Mouse (Mus musculus): Measurements from ENCODE around the gene Slc2a9. TPM values are rescaled to one million over a fixed set of nuclear protein-coding genes. Genes with fewer than 3 reads are reported as not detected.

Slc2a9 gene
- polyA plus RNA-seq (2015; fragmentation: Nextera tagmentation; extraction: Ambion mirVana), result 1.8 and 2.4 TPM in 2 replicates

GRCm38 (mm10) chr5:38502992-38503391 is at the start of gene Slc2a9:
Slc2a9 (minus strand) TSS chr5:38503143.
- Histone ChIP-seq H3K27me3 (ENCODE audit: insufficient read depth, low read length) (no peaks in the 10 kb centered on the region), H3K4me1 (ENCODE audit: insufficient read depth, low read length) (peaks cover 6% of the 10 kb centered on the region; the same call in 1 of the 2 replicates), H3K4me2 (replicated peaks; ENCODE audit: low read depth, low read length) (no peak within 1 kb of the TSS), H3K27ac (ENCODE audit: low read length) (no peak within 1 kb of the TSS), H3K4me3 (ENCODE audit: low read length) (no peak within 1 kb of the TSS), H3K9me3 (ENCODE audit: low read length) (no peaks in the 10 kb centered on the region), H3K9ac (replicated peaks; ENCODE audit: low read length) (no peak within 1 kb of the TSS), H3K36me3 (ENCODE audit: insufficient read depth, low read length) (no peaks in the 10 kb centered on the region)
- WGBS, result 87% methylated on average over 4 of the region's 4 CpGs
- no peak for ATAC-seq (ENCODE audit: low FRiP score, low TSS enrichment)

- H3K4me1 ChIP-seq (ENCODE audit: insufficient read depth, low read length), result peaks cover 19% of the 10 kb centered on the region; the same call in 1 of the 2 replicates
- H3K27me3 ChIP-seq (ENCODE audit: insufficient read depth, low read length), result no peaks in the 10 kb centered on the region
- WGBS, result 89% methylated on average over 3 of the region's 3 CpGs
- no peak overlapping the region for H3K4me3 ChIP-seq (ENCODE audit: low read length)
- no peak for ATAC-seq (ENCODE audit: low FRiP score, low TSS enrichment)
- H3K27ac ChIP-seq (ENCODE audit: low read length), result no peak overlapping the region
- H3K9me3 ChIP-seq (ENCODE audit: low read length), result no peaks in the 10 kb centered on the region
- H3K9ac ChIP-seq (replicated peaks; ENCODE audit: low read length), result no peak overlapping the region
- no peak overlapping the region for H3K4me2 ChIP-seq (replicated peaks; ENCODE audit: low read depth, low read length)
- peaks cover 72% of the 10 kb centered on the region for H3K36me3 ChIP-seq (ENCODE audit: insufficient read depth, low read length)
These were observed 49.7 kb upstream of the Slc2a9 start for GRCm38 (mm10) chr5:38552615-38553014.

- no peak overlapping the region for H3K4me2 ChIP-seq (replicated peaks; ENCODE audit: low read depth, low read length)
- WGBS, result 83% methylated on average over 1 of the region's 1 CpGs
- peak overlapping the region; percentile 71 for H3K27ac ChIP-seq (ENCODE audit: low read length)
- no peak for ATAC-seq (ENCODE audit: low FRiP score, low TSS enrichment)
- H3K4me3 ChIP-seq (ENCODE audit: low read length), result no peak overlapping the region
- peaks cover 19% of the 10 kb centered on the region; the same call in 1 of the 2 replicates for H3K4me1 ChIP-seq (ENCODE audit: insufficient read depth, low read length)
- H3K36me3 ChIP-seq (ENCODE audit: insufficient read depth, low read length), result peaks cover 77% of the 10 kb centered on the region
- H3K27me3 ChIP-seq (ENCODE audit: insufficient read depth, low read length), result no peaks in the 10 kb centered on the region
- H3K9me3 ChIP-seq (ENCODE audit: low read length), result no peaks in the 10 kb centered on the region
- no peak overlapping the region for H3K9ac ChIP-seq (replicated peaks; ENCODE audit: low read length)
These were observed 47.4 kb upstream of the Slc2a9 start for GRCm38 (mm10) chr5:38550221-38550768.

- Histone ChIP-seq H3K4me2 (replicated peaks; ENCODE audit: low read depth, low read length) (no peak overlapping the region), H3K27me3 (ENCODE audit: insufficient read depth, low read length) (no peaks in the 10 kb centered on the region), H3K9me3 (ENCODE audit: low read length) (no peaks in the 10 kb centered on the region), H3K4me1 (ENCODE audit: insufficient read depth, low read length) (peaks cover 19% of the 10 kb centered on the region; the same call in 1 of the 2 replicates), H3K4me3 (ENCODE audit: low read length) (no peak overlapping the region), H3K27ac (ENCODE audit: low read length) (peak overlapping the region; percentile 71), H3K36me3 (ENCODE audit: insufficient read depth, low read length) (peaks cover 77% of the 10 kb centered on the region), H3K9ac (replicated peaks; ENCODE audit: low read length) (no peak overlapping the region)
- peak; percentile 84 for ATAC-seq (ENCODE audit: low FRiP score, low TSS enrichment)
- WGBS, result 64% methylated on average over 3 of the region's 3 CpGs
These were observed 46.5 kb upstream of the Slc2a9 start for GRCm38 (mm10) chr5:38549461-38549909.

- Histone ChIP-seq H3K9ac (replicated peaks; ENCODE audit: low read length) (no peak overlapping the region), H3K4me1 (ENCODE audit: insufficient read depth, low read length) (peaks cover 19% of the 10 kb centered on the region; the same call in 1 of the 2 replicates), H3K27ac (ENCODE audit: low read length) (no peak overlapping the region), H3K9me3 (ENCODE audit: low read length) (no peaks in the 10 kb centered on the region), H3K36me3 (ENCODE audit: insufficient read depth, low read length) (peaks cover 96% of the 10 kb centered on the region), H3K4me3 (ENCODE audit: low read length) (no peak overlapping the region), H3K27me3 (ENCODE audit: insufficient read depth, low read length) (no peaks in the 10 kb centered on the region), H3K4me2 (replicated peaks; ENCODE audit: low read depth, low read length) (no peak overlapping the region)
- ATAC-seq (ENCODE audit: low FRiP score, low TSS enrichment), result no peak
- 59% methylated on average over 6 of the region's 6 CpGs for WGBS
These were observed 44.4 kb upstream of the Slc2a9 start for GRCm38 (mm10) chr5:38547375-38547774.

- Histone ChIP-seq H3K9me3 (ENCODE audit: low read length) (no peaks in the 10 kb centered on the region), H3K4me3 (ENCODE audit: low read length) (no peak overlapping the region), H3K4me1 (ENCODE audit: insufficient read depth, low read length) (peaks cover 4% of the 10 kb centered on the region; the same call in 1 of the 2 replicates), H3K27ac (ENCODE audit: low read length) (no peak overlapping the region), H3K9ac (replicated peaks; ENCODE audit: low read length) (no peak overlapping the region), H3K4me2 (replicated peaks; ENCODE audit: low read depth, low read length) (no peak overlapping the region), H3K27me3 (ENCODE audit: insufficient read depth, low read length) (no peaks in the 10 kb centered on the region), H3K36me3 (ENCODE audit: insufficient read depth, low read length) (peaks cover 95% of the 10 kb centered on the region)
- WGBS, result 41% methylated on average over 5 of the region's 5 CpGs
- no peak for ATAC-seq (ENCODE audit: low FRiP score, low TSS enrichment)
These were observed 41.8 kb upstream of the Slc2a9 start for GRCm38 (mm10) chr5:38544423-38545415.

- no peaks in the 10 kb centered on the region for H3K4me1 ChIP-seq (ENCODE audit: insufficient read depth, low read length)
- no peaks in the 10 kb centered on the region for H3K9me3 ChIP-seq (ENCODE audit: low read length)
These were observed 40.7 kb upstream of the Slc2a9 start for GRCm38 (mm10) chr5:38543496-38544217.

GRCm38 (mm10) chr5:38541728-38542127 is 38.8 kb upstream of the Slc2a9 start:
- Histone ChIP-seq H3K9ac (replicated peaks; ENCODE audit: low read length) (no peak overlapping the region), H3K27me3 (ENCODE audit: insufficient read depth, low read length) (no peaks in the 10 kb centered on the region), H3K4me2 (replicated peaks; ENCODE audit: low read depth, low read length) (no peak overlapping the region), H3K36me3 (ENCODE audit: insufficient read depth, low read length) (peaks cover 96% of the 10 kb centered on the region), H3K4me1 (ENCODE audit: insufficient read depth, low read length) (no peaks in the 10 kb centered on the region), H3K27ac (ENCODE audit: low read length) (no peak overlapping the region), H3K4me3 (ENCODE audit: low read length) (no peak overlapping the region), H3K9me3 (ENCODE audit: low read length) (no peaks in the 10 kb centered on the region)
- 91% methylated on average over 3 of the region's 3 CpGs for WGBS
- ATAC-seq (ENCODE audit: low FRiP score, low TSS enrichment), result no peak

More at GRCm38 (mm10) chr5:38543496-38544217, 40.7 kb upstream of the Slc2a9 start:
- Histone ChIP-seq H3K27ac (ENCODE audit: low read length) (no peak overlapping the region), H3K9ac (replicated peaks; ENCODE audit: low read length) (no peak overlapping the region), H3K4me2 (replicated peaks; ENCODE audit: low read depth, low read length) (no peak overlapping the region), H3K36me3 (ENCODE audit: insufficient read depth, low read length) (peaks cover 96% of the 10 kb centered on the region), H3K4me3 (ENCODE audit: low read length) (no peak overlapping the region), H3K27me3 (ENCODE audit: insufficient read depth, low read length) (no peaks in the 10 kb centered on the region)
- 87% methylated on average over 4 of the region's 4 CpGs for WGBS
- no peak for ATAC-seq (ENCODE audit: low FRiP score, low TSS enrichment)

- WGBS, result 95% methylated on average over 1 of the region's 1 CpGs
- H3K4me3 ChIP-seq (ENCODE audit: low read length), result no peak overlapping the region
- H3K27me3 ChIP-seq (ENCODE audit: insufficient read depth, low read length), result no peaks in the 10 kb centered on the region
- H3K27ac ChIP-seq (ENCODE audit: low read length), result no peak overlapping the region
- no peak for ATAC-seq (ENCODE audit: low FRiP score, low TSS enrichment)
- no peak overlapping the region for H3K4me2 ChIP-seq (replicated peaks; ENCODE audit: low read depth, low read length)
- no peaks in the 10 kb centered on the region for H3K4me1 ChIP-seq (ENCODE audit: insufficient read depth, low read length)
- H3K9ac ChIP-seq (replicated peaks; ENCODE audit: low read length), result no peak overlapping the region
- H3K36me3 ChIP-seq (ENCODE audit: insufficient read depth, low read length), result peaks cover 96% of the 10 kb centered on the region
- no peaks in the 10 kb centered on the region for H3K9me3 ChIP-seq (ENCODE audit: low read length)
These were observed 38.0 kb upstream of the Slc2a9 start for GRCm38 (mm10) chr5:38540898-38541297.
